Mouse (Mus musculus): Measurements from ENCODE around the gene Oaz2. TPM values are rescaled to one million over a fixed set of nuclear protein-coding genes. Genes with fewer than 3 reads are reported as not detected.

Gene Oaz2
- polyA plus RNA-seq, 1 experiment from 2014 or later: 319 TPM

- H3K4me3 ChIP-seq: no peak overlapping the region
- H3K4me1 ChIP-seq: no peaks in the 10 kb centered on the region
- H3K36me3 ChIP-seq: peaks cover 76% of the 10 kb centered on the region
- WGBS: 94% methylated on average over 24 of the region's 24 CpGs
- no peaks in the 10 kb centered on the region for H3K27me3 ChIP-seq (ENCODE audit: low read depth, poor library complexity, severe bottlenecking)
- no peak overlapping the region for H3K27ac ChIP-seq
- no peak for DNase-seq (ENCODE audit: low spot score)
- no peaks in the 10 kb centered on the region for H3K9me3 ChIP-seq (replicated peaks)
These were observed 36.3 kb downstream of the Oaz2 start for GRCm38 (mm10) chr9:65703926-65704595.

GRCm38 (mm10) chr9:65718195-65718594 lies 50.4 kb downstream of the Oaz2 start:
- Histone ChIP-seq H3K9me3 (replicated peaks) (no peaks in the 10 kb centered on the region), H3K36me3 (peaks cover 11% of the 10 kb centered on the region), H3K27me3 (ENCODE audit: low read depth, poor library complexity, severe bottlenecking) (no peaks in the 10 kb centered on the region), H3K4me3 (no peak overlapping the region), H3K4me1 (no peaks in the 10 kb centered on the region), H3K27ac (no peak overlapping the region)
- DNase-seq (ENCODE audit: low spot score): no peak
- WGBS: 90% methylated on average over 5 of the region's 5 CpGs

GRCm38 (mm10) chr9:65721161-65721566 lies 53.4 kb downstream of the Oaz2 start:
- no peak overlapping the region for H3K27ac ChIP-seq
- H3K4me1 ChIP-seq: peaks cover 10% of the 10 kb centered on the region
- H3K36me3 ChIP-seq: peaks cover 6% of the 10 kb centered on the region
- H3K9me3 ChIP-seq (replicated peaks): no peaks in the 10 kb centered on the region
- no peak overlapping the region for H3K4me3 ChIP-seq
- H3K27me3 ChIP-seq (ENCODE audit: low read depth, poor library complexity, severe bottlenecking): no peaks in the 10 kb centered on the region
- DNase-seq (ENCODE audit: low spot score): no peak
- 38% methylated on average over 10 of the region's 10 CpGs for WGBS

GRCm38 (mm10) chr9:65724471-65725290 lies 56.9 kb downstream of the Oaz2 start:
- H3K27me3 ChIP-seq (ENCODE audit: low read depth, poor library complexity, severe bottlenecking): no peaks in the 10 kb centered on the region
- H3K36me3 ChIP-seq: peaks cover 27% of the 10 kb centered on the region
- no peak for DNase-seq (ENCODE audit: low spot score)
- H3K27ac ChIP-seq: no peak overlapping the region
- H3K4me1 ChIP-seq: peaks cover 10% of the 10 kb centered on the region
- no peaks in the 10 kb centered on the region for H3K9me3 ChIP-seq (replicated peaks)
- WGBS: 69% methylated on average over 8 of the region's 8 CpGs
- H3K4me3 ChIP-seq: no peak overlapping the region

GRCm38 (mm10) chr9:65725291-65725622 lies 57.5 kb downstream of the Oaz2 start:
- Histone ChIP-seq H3K4me3 (no peak overlapping the region), H3K36me3 (peaks cover 33% of the 10 kb centered on the region), H3K27ac (no peak overlapping the region), H3K9me3 (replicated peaks) (no peaks in the 10 kb centered on the region), H3K27me3 (ENCODE audit: low read depth, poor library complexity, severe bottlenecking) (no peaks in the 10 kb centered on the region), H3K4me1 (peaks cover 10% of the 10 kb centered on the region)
- 71% methylated on average over 4 of the region's 4 CpGs for WGBS
- no peak for DNase-seq (ENCODE audit: low spot score)

GRCm38 (mm10) chr9:65726431-65726830 lies 58.6 kb downstream of the Oaz2 start:
- 96% methylated on average over 3 of the region's 3 CpGs for WGBS
- H3K4me1 ChIP-seq: peaks cover 10% of the 10 kb centered on the region

GRCm38 (mm10) chr9:65727491-65727890 lies 59.7 kb downstream of the Oaz2 start:
- H3K27ac ChIP-seq: no peak overlapping the region
- no peaks in the 10 kb centered on the region for H3K27me3 ChIP-seq (ENCODE audit: low read depth, poor library complexity, severe bottlenecking)
- peaks cover 10% of the 10 kb centered on the region for H3K4me1 ChIP-seq
- no peaks in the 10 kb centered on the region for H3K9me3 ChIP-seq (replicated peaks)
- peaks cover 38% of the 10 kb centered on the region for H3K36me3 ChIP-seq
- DNase-seq (ENCODE audit: low spot score): no peak
- WGBS: 85% methylated on average over 4 of the region's 4 CpGs
- H3K4me3 ChIP-seq: no peak overlapping the region

More at GRCm38 (mm10) chr9:65726431-65726830, 58.6 kb downstream of the Oaz2 start:
- H3K27me3 ChIP-seq (ENCODE audit: low read depth, poor library complexity, severe bottlenecking): no peaks in the 10 kb centered on the region
- H3K36me3 ChIP-seq: peaks cover 36% of the 10 kb centered on the region
- DNase-seq (ENCODE audit: low spot score): no peak
- H3K4me3 ChIP-seq: no peak overlapping the region
- no peak overlapping the region for H3K27ac ChIP-seq
- H3K9me3 ChIP-seq (replicated peaks): no peaks in the 10 kb centered on the region

GRCm38 (mm10) chr9:65728588-65728987 lies 60.8 kb downstream of the Oaz2 start:
- Histone ChIP-seq H3K36me3 (peaks cover 43% of the 10 kb centered on the region), H3K4me1 (peaks cover 10% of the 10 kb centered on the region), H3K4me3 (no peak overlapping the region), H3K27me3 (ENCODE audit: low read depth, poor library complexity, severe bottlenecking) (no peaks in the 10 kb centered on the region), H3K27ac (no peak overlapping the region), H3K9me3 (replicated peaks) (no peaks in the 10 kb centered on the region)
- no peak for DNase-seq (ENCODE audit: low spot score)
- 96% methylated on average over 6 of the region's 6 CpGs for WGBS

GRCm38 (mm10) chr9:65734931-65735330 lies 67.1 kb downstream of the Oaz2 start:
- 91% methylated on average over 3 of the region's 3 CpGs for WGBS
- Histone ChIP-seq H3K9me3 (replicated peaks) (no peaks in the 10 kb centered on the region), H3K4me3 (no peak overlapping the region), H3K4me1 (no peaks in the 10 kb centered on the region), H3K27me3 (ENCODE audit: low read depth, poor library complexity, severe bottlenecking) (no peaks in the 10 kb centered on the region), H3K36me3 (peaks cover 49% of the 10 kb centered on the region), H3K27ac (no peak overlapping the region)
- DNase-seq (ENCODE audit: low spot score): no peak

Other genes starting within 250 kb of the Oaz2 start
- not detected in 2 replicates for gene Slc51b, start 245.0 kb upstream of the Oaz2 start, polyA plus RNA-seq (2016; fragmentation: Nextera tagmentation; extraction: Ambion mirVana)
- gene Mtfmt, start 232.2 kb upstream of the Oaz2 start, polyA plus RNA-seq (2016; fragmentation: Nextera tagmentation; extraction: Ambion mirVana): 21.4 and 22.9 TPM in 2 replicates
- gene Spg21, start 207.1 kb upstream of the Oaz2 start, polyA plus RNA-seq (2016; fragmentation: Nextera tagmentation; extraction: Ambion mirVana): 84.1 and 91.0 TPM in 2 replicates
- not detected in 2 replicates for gene Ankdd1a, start 147.8 kb upstream of the Oaz2 start, polyA plus RNA-seq (2016; fragmentation: Nextera tagmentation; extraction: Ambion mirVana)
- 10.0 and 13.0 TPM in 2 replicates for gene Plekho2, start 88.0 kb upstream of the Oaz2 start, polyA plus RNA-seq (2016; fragmentation: Nextera tagmentation; extraction: Ambion mirVana)
- gene Pif1, start 80.8 kb upstream of the Oaz2 start, polyA plus RNA-seq (2016; fragmentation: Nextera tagmentation; extraction: Ambion mirVana): 24.5 and 26.7 TPM in 2 replicates
- gene Rbpms2, start 38.4 kb upstream of the Oaz2 start, polyA plus RNA-seq (2016; fragmentation: Nextera tagmentation; extraction: Ambion mirVana): 33.5 and 40.4 TPM in 2 replicates
- 7.5 and 7.6 TPM in 2 replicates for gene Zfp609, start 159.6 kb downstream of the Oaz2 start, polyA plus RNA-seq (2016; fragmentation: Nextera tagmentation; extraction: Ambion mirVana)
- 338 and 354 TPM in 2 replicates for gene Pclaf, start 222.2 kb downstream of the Oaz2 start, polyA plus RNA-seq (2016; fragmentation: Nextera tagmentation; extraction: Ambion mirVana)
- 29.8 and 32.5 TPM in 2 replicates for gene Trip4, start 240.8 kb downstream of the Oaz2 start, polyA plus RNA-seq (2016; fragmentation: Nextera tagmentation; extraction: Ambion mirVana)
- 11.8 and 15.4 TPM in 2 replicates for gene Csnk1g1, start 240.9 kb downstream of the Oaz2 start, polyA plus RNA-seq (2016; fragmentation: Nextera tagmentation; extraction: Ambion mirVana)

All from limb, embryonic 10.5 days (tissue).